Mouse (Mus musculus) lung, postnatal 0 days (tissue): Measurements from ENCODE around the gene Mgat5. TPM values are rescaled to one million over a fixed set of nuclear protein-coding genes. Genes with fewer than 3 reads are reported as not detected.

Experiments
- ATAC-seq: fragments of 200-750 bp; cut with Nextera tagmentation; 2 replicates; pipeline ENCODE4 v1.8.0; 2017; ENCODE audit warnings: moderate library complexity
- DNase-seq: peaks from one replicate; pipeline ENCODE4 v3.0.0-alpha.2; 2016; ENCODE audit warnings: low spot score
- H3K27ac ChIP-seq: fragments of 300-500 bp; sonication (generic); 2 replicates; pipeline ENCODE4 v1.5.1; 2014; ENCODE audit warnings: antibody characterized with exemption, mild to moderate bottlenecking, low read length, mixed read lengths
- H3K27me3 ChIP-seq: fragments of 300-500 bp; sonication (generic); replicated peaks from 2 replicates; pipeline ENCODE4 v1.6.1; 2014; ENCODE audit warnings: low read length, mixed read lengths; ENCODE audit not compliant: insufficient read depth
- H3K36me3 ChIP-seq: fragments of 300-500 bp; sonication (generic); 2 replicates; pipeline ENCODE4 v1.6.1; 2014; ENCODE audit warnings: low read length, mixed read lengths; ENCODE audit not compliant: insufficient read depth
- H3K4me1 ChIP-seq: fragments of 300-500 bp; sonication (generic); 2 replicates; pipeline ENCODE4 v1.6.1; 2014; ENCODE audit warnings: antibody characterized with exemption, low read depth, low read length, mixed read lengths; ENCODE audit not compliant: insufficient read depth
- H3K4me2 ChIP-seq: fragments of 300-500 bp; sonication (generic); replicated peaks from 2 replicates; pipeline ENCODE4 v1.6.1; 2014; ENCODE audit warnings: low read depth, mild to moderate bottlenecking, low read length, moderate library complexity, mixed read lengths
- H3K4me3 ChIP-seq: fragments of 300-500 bp; sonication (generic); 2 replicates; pipeline ENCODE4 v1.5.1; 2014; ENCODE audit warnings: low read depth, low read length
- H3K9ac ChIP-seq: fragments of 300-500 bp; sonication (generic); replicated peaks from 2 replicates; pipeline ENCODE4 v1.6.1; 2014; ENCODE audit warnings: low read depth, mild to moderate bottlenecking
- H3K9me3 ChIP-seq: fragments of 300-500 bp; sonication (generic); 2 replicates; pipeline ENCODE4 v1.6.1; 2016; ENCODE audit warnings: low read length, mixed read lengths
- CTCF ChIP-seq: IDR thresholded peaks from 2 replicates; pipeline ENCODE4 v1.5.1; 2016; ENCODE audit warnings: antibody characterized with exemption, mild to moderate bottlenecking
- EP300 ChIP-seq: IDR thresholded peaks from 2 replicates; pipeline ENCODE4 v1.6.1; 2016; ENCODE audit warnings: antibody characterized with exemption, mild to moderate bottlenecking, control low read depth
- WGBS: fragments of 180-500 bp; shearing (Covaris S2); extraction: QIAGEN DNeasy Blood & Tissue Kit; methylation state at CpG from one replicate; pipeline ENCODE4 v1.1.7; 2014; 5-methylcytosine and 5-hydroxymethylcytosine counted together
- polyA plus RNA-seq: library from polyadenylated mRNA; unstranded; fragments of >200 nt; fragmentation: Nextera tagmentation; extraction: Ambion mirVana; gene quantifications from 2 replicates; pipeline ENCODE4 v1.2.1, GENCODE M21; 2015

Gene Mgat5
- polyA plus RNA-seq, 1 experiment from 2014 or later, result 3.5 TPM

- H3K9ac ChIP-seq, result peak overlapping the region; percentile 61
- peak overlapping the region; percentile 80; the same call in 1 of the 2 replicates for H3K27ac ChIP-seq
- 1% methylated on average over 24 of the region's 24 CpGs for WGBS
- ATAC-seq, result no peak
- no peaks in the 10 kb centered on the region; the same call in 1 of the 2 replicates for H3K4me1 ChIP-seq
- H3K4me2 ChIP-seq, result peak overlapping the region; percentile 97
- no peaks in the 10 kb centered on the region for H3K36me3 ChIP-seq
- DNase-seq, result no peak
- TF ChIP-seq CTCF (no peak), EP300 (no peak)
- H3K4me3 ChIP-seq, result peak overlapping the region; percentile 80
- no peaks in the 10 kb centered on the region for H3K9me3 ChIP-seq
- no peaks in the 10 kb centered on the region for H3K27me3 ChIP-seq
Measured at GRCm38 (mm10) chr1:127205501-127206019, 745 bp downstream of the Mgat5 start.

GRCm38 (mm10) chr1:127206020-127206641, 1.3 kb downstream of the Mgat5 start:
- Histone ChIP-seq H3K4me2 (peak overlapping the region; percentile 97), H3K36me3 (no peaks in the 10 kb centered on the region), H3K4me3 (peak overlapping the region; percentile 80), H3K27ac (no peak overlapping the region), H3K27me3 (no peaks in the 10 kb centered on the region), H3K4me1 (no peaks in the 10 kb centered on the region; the same call in 1 of the 2 replicates), H3K9ac (peak overlapping the region; percentile 61), H3K9me3 (no peaks in the 10 kb centered on the region)
- TF ChIP-seq EP300 (no peak), CTCF (no peak)
- peak; percentile 56 for DNase-seq
- WGBS, result 3% methylated on average over 39 of the region's 39 CpGs
- peak; percentile 23 for ATAC-seq

- Histone ChIP-seq H3K4me1 (no peaks in the 10 kb centered on the region; the same call in 1 of the 2 replicates), H3K36me3 (no peaks in the 10 kb centered on the region), H3K4me2 (peak overlapping the region; percentile 97), H3K27ac (no peak overlapping the region), H3K4me3 (0 out of 2 replicates have a peak overlapping the region, but pooled peaks have one; percentile 80), H3K9me3 (no peaks in the 10 kb centered on the region), H3K27me3 (no peaks in the 10 kb centered on the region), H3K9ac (no peak overlapping the region)
- WGBS, result 61% methylated on average over 11 of the region's 11 CpGs
- TF ChIP-seq EP300 (no peak), CTCF (no peak)
- no peak for ATAC-seq
- DNase-seq, result no peak
Measured at GRCm38 (mm10) chr1:127206881-127207555, 2.2 kb downstream of the Mgat5 start.

GRCm38 (mm10) chr1:127208167-127208566, 3.4 kb downstream of the Mgat5 start:
- Histone ChIP-seq H3K9ac (no peak overlapping the region), H3K36me3 (no peaks in the 10 kb centered on the region), H3K4me3 (no peak overlapping the region), H3K27me3 (no peaks in the 10 kb centered on the region), H3K9me3 (no peaks in the 10 kb centered on the region), H3K4me1 (no peaks in the 10 kb centered on the region; the same call in 1 of the 2 replicates), H3K27ac (no peak overlapping the region), H3K4me2 (no peak overlapping the region)
- DNase-seq, result no peak
- ATAC-seq, result no peak
- WGBS, result 77% methylated on average over 9 of the region's 9 CpGs
- TF ChIP-seq CTCF (no peak), EP300 (no peak)

GRCm38 (mm10) chr1:127212812-127213211, 8.0 kb downstream of the Mgat5 start:
- ATAC-seq (no peak), DNase-seq (no peak)
- 50% methylated on average over 1 of the region's 1 CpGs for WGBS
- Histone ChIP-seq H3K9me3 (no peaks in the 10 kb centered on the region), H3K4me2 (no peak overlapping the region), H3K27ac (no peak overlapping the region), H3K4me1 (no peaks in the 10 kb centered on the region; the same call in 1 of the 2 replicates), H3K4me3 (no peak overlapping the region), H3K36me3 (no peaks in the 10 kb centered on the region), H3K9ac (no peak overlapping the region), H3K27me3 (no peaks in the 10 kb centered on the region)
- no peak for TF ChIP-seq CTCF
- TF ChIP-seq EP300, result no peak

- no peak overlapping the region for H3K27ac ChIP-seq
- H3K9me3 ChIP-seq, result no peaks in the 10 kb centered on the region
- ATAC-seq (no peak), DNase-seq (no peak)
- no peak overlapping the region for H3K9ac ChIP-seq
- WGBS, result 67% methylated on average over 3 of the region's 3 CpGs
- H3K36me3 ChIP-seq, result no peaks in the 10 kb centered on the region
- no peak overlapping the region for H3K4me2 ChIP-seq
- TF ChIP-seq CTCF (no peak), EP300 (no peak)
- no peaks in the 10 kb centered on the region for H3K27me3 ChIP-seq
- H3K4me3 ChIP-seq, result no peak overlapping the region
- H3K4me1 ChIP-seq, result no peaks in the 10 kb centered on the region; the same call in 1 of the 2 replicates
Measured at GRCm38 (mm10) chr1:127213434-127213833, 8.6 kb downstream of the Mgat5 start.
